Mouse (Mus musculus): Measurements from ENCODE around the gene Gm4969.

GRCm38 (mm10) chr7:19073504-19073903 is 44.7 kb downstream of the Gm4969 start:
- TF ChIP-seq EP300 (IDR thresholded peaks at IDR 0.05; ENCODE audit: low read depth in 1 of 2, low read length in 2 of 2): no peak
- TF ChIP-seq CTCF (IDR thresholded peaks at IDR 0.05 in 2 of 3, conservative IDR thresholded peaks at IDR 0.05 in 1 of 3; ENCODE audit: control insufficient read depth in 1 of 3, insufficient read depth in 1 of 3, low read depth in 2 of 3, low read length in 3 of 3, poor library complexity in 1 of 3, severe bottlenecking in 1 of 3): peak; percentile 65 to 83 (median 66)
- no peak for TF ChIP-seq GATA1 (IDR thresholded peaks at IDR 0.05; ENCODE audit: low read depth, low read length)
- no peak for TF ChIP-seq MAX (IDR thresholded peaks at IDR 0.05; ENCODE audit: low read length)
- no peak for TF ChIP-seq JUND (IDR thresholded peaks at IDR 0.05; ENCODE audit: low read depth, low read length)
- no peak for TF ChIP-seq USF1 (IDR thresholded peaks at IDR 0.05; ENCODE audit: low read depth, low read length)
- no peak for TF ChIP-seq ZC3H11A (IDR thresholded peaks at IDR 0.05; ENCODE audit: low read depth, low read length)
- TF ChIP-seq POLR2AphosphoS2 (IDR thresholded peaks at IDR 0.05; ENCODE audit: low read length): no peak
- no peak for TF ChIP-seq MXI1 (IDR thresholded peaks at IDR 0.05; ENCODE audit: low read depth, low read length)
